Mouse (Mus musculus) kidney, embryonic 15.5 days (tissue): ENCODE measurements around the gene Mef2c. TPM values are rescaled to one million over a fixed set of nuclear protein-coding genes. Genes with fewer than 3 reads are reported as not detected.

ENCODE experiments used
- ATAC-seq: fragments of 200-750 bp; cut with Nextera tagmentation; replicated peaks from 2 replicates; pipeline ENCODE4 v1.8.0; 2017; ENCODE audit warnings: moderate TSS enrichment; ENCODE audit not compliant: low FRiP score
- H3K27ac ChIP-seq: fragments of 300-500 bp; sonication (generic); 2 replicates; pipeline ENCODE4 v1.5.1; 2015; ENCODE audit warnings: mild to moderate bottlenecking, inconsistent platforms
- H3K27me3 ChIP-seq: fragments of 300-500 bp; sonication (generic); 2 replicates; pipeline ENCODE4 v1.6.1; 2015; ENCODE audit warnings: inconsistent platforms
- H3K36me3 ChIP-seq: fragments of 300-500 bp; sonication (generic); 2 replicates; pipeline ENCODE4 v1.6.1; 2015; ENCODE audit warnings: inconsistent platforms
- H3K4me1 ChIP-seq: fragments of 300-500 bp; sonication (generic); 2 replicates; pipeline ENCODE4 v1.6.1; 2015; ENCODE audit warnings: inconsistent platforms
- H3K4me2 ChIP-seq: fragments of 300-500 bp; sonication (generic); 2 replicates; pipeline ENCODE4 v1.6.1; 2015; ENCODE audit warnings: moderate library complexity, mild to moderate bottlenecking, inconsistent platforms
- H3K4me3 ChIP-seq: fragments of 300-500 bp; sonication (generic); replicated peaks from 2 replicates; pipeline ENCODE4 v1.5.1; 2015; ENCODE audit warnings: mild to moderate bottlenecking, inconsistent platforms
- H3K9ac ChIP-seq: fragments of 300-500 bp; sonication (generic); 2 replicates; pipeline ENCODE4 v1.6.1; 2015; ENCODE audit warnings: mild to moderate bottlenecking, inconsistent platforms
- H3K9me3 ChIP-seq: fragments of 300-500 bp; sonication (generic); replicated peaks from 2 replicates; pipeline ENCODE4 v1.6.1; 2016; ENCODE audit warnings: inconsistent platforms
- WGBS: fragments of 180-500 bp; shearing (Covaris S2); methylation state at CpG from one replicate; pipeline ENCODE4 v1.1.7; 2015; ENCODE audit warnings: mixed read lengths; 5-methylcytosine and 5-hydroxymethylcytosine counted together
- polyA plus RNA-seq: library from polyadenylated mRNA; unstranded; fragments of >200 nt; fragmentation: Nextera tagmentation; extraction: Ambion mirVana; gene quantifications from 2 replicates; pipeline ENCODE4 v1.2.1, GENCODE M21; 2015

The Mef2c gene
- polyA plus RNA-seq, 1 experiment from 2014 or later, result 53.6 TPM

DNA sequence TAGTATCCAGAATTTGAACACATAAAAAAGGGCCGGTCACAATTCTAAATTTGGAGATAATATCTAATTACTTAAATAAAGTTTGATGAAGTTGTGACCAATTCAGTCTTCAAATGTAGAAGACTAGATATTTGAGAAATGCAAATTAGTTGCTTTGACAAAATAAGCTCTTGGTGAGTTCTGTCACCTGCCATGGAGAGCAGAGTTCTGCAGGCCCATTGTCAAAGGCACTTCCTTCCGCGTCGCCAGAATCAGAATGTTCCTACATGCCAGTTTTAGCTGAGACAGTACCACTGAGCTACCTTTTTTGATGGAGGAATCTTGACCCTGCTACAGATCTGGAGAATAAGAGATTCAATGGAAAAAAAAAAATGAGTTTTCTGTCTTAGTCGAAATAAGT, 77.0 kb downstream of the Mef2c start:
- H3K4me2 ChIP-seq, result no peak overlapping the region
- 81% methylated on average over 5 of the region's 5 CpGs for WGBS
- no peaks in the 10 kb centered on the region for H3K9me3 ChIP-seq
- ATAC-seq, result no peak
- H3K9ac ChIP-seq, result no peak overlapping the region
- no peaks in the 10 kb centered on the region for H3K27me3 ChIP-seq
- H3K4me3 ChIP-seq, result no peak overlapping the region
- no peaks in the 10 kb centered on the region for H3K36me3 ChIP-seq
- H3K4me1 ChIP-seq, result no peaks in the 10 kb centered on the region
- H3K27ac ChIP-seq, result no peak overlapping the region

DNA sequence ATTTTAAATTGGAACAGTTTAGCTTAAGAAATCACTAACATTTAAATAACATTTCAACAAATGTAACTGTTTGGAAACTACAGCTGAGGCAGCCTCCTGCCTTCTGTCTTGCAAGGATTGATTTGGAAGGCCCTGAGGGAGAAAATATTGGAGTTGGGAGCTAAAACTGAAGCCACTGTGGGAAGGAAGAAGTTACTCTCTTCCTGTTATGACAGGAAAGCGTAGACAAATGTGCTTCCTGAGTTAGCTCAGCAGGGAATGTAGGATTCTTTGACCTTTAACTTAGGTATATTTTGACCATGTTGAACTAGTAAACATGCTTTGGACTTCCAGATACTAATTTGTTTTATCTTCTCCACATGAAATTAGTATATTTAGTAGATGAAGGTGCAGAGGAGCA, 78.7 kb downstream of the Mef2c start:
- Histone ChIP-seq H3K27ac (no peak overlapping the region), H3K4me3 (no peak overlapping the region), H3K9ac (no peak overlapping the region), H3K27me3 (no peaks in the 10 kb centered on the region), H3K4me1 (no peaks in the 10 kb centered on the region), H3K4me2 (no peak overlapping the region), H3K36me3 (no peaks in the 10 kb centered on the region), H3K9me3 (no peaks in the 10 kb centered on the region)
- whole genome bisulfite sequencing, result 82% methylated on average over 1 of the region's 1 CpGs
- ATAC-seq, result no peak

DNA sequence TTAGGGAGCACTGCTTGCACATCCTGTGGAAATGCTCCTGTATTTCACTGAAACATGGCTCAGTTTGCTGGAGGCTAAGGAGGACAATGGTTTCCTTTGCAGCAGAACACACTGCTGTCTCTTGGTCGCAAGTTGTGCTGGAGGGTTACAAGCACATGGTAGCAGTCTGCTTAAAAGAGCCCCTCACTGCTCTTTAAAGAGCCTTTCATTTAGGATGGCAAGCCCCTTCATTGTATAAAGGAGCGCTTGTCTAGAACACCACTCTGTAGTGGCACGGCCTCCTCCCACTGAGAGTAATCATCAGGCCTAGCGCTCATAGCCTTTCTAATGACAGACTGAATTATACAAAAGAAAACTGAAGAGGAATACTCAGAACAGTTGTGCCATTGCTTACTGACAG, 80.0 kb downstream of the Mef2c start:
- Histone ChIP-seq H3K27me3 (no peaks in the 10 kb centered on the region), H3K4me3 (no peak overlapping the region), H3K4me2 (no peak overlapping the region), H3K36me3 (no peaks in the 10 kb centered on the region), H3K4me1 (no peaks in the 10 kb centered on the region), H3K9me3 (no peaks in the 10 kb centered on the region), H3K27ac (no peak overlapping the region), H3K9ac (no peak overlapping the region)
- WGBS, result 91% methylated on average over 4 of the region's 4 CpGs
- ATAC-seq, result no peak

DNA sequence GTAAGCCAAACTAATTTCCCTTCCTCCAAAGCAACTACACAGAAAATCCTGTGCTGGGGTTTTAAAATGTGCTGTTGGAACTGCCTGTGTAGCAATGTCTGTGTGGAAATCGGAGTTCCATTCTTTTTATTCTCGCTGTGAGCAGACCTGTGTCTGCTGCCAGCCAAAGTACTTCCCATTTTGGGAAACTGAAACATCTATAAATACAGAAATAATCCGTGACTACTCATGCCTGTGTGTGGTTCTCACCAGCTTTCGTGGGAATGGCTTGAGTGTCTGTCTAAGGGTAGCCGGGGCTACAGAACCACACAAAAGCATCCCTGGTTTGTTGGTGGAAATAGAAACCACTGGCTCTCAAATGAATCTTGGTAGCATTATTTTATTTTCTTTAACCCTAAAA, 81.5 kb downstream of the Mef2c start:
- Histone ChIP-seq H3K9ac (no peak overlapping the region), H3K27ac (no peak overlapping the region), H3K27me3 (no peaks in the 10 kb centered on the region), H3K4me3 (no peak overlapping the region), H3K36me3 (no peaks in the 10 kb centered on the region), H3K9me3 (no peaks in the 10 kb centered on the region), H3K4me2 (no peak overlapping the region), H3K4me1 (no peaks in the 10 kb centered on the region)
- no peak for ATAC-seq
- 84% methylated on average over 5 of the region's 5 CpGs for WGBS

GRCm38 (mm10) chr13:83588186-83588585, 84.4 kb downstream of the Mef2c start:
- H3K4me3 ChIP-seq, result no peak overlapping the region
- no peak overlapping the region for H3K27ac ChIP-seq
- no peak for ATAC-seq
- H3K9ac ChIP-seq, result no peak overlapping the region
- H3K4me2 ChIP-seq, result no peak overlapping the region
- WGBS, result 71% methylated on average over 2 of the region's 2 CpGs
- no peaks in the 10 kb centered on the region for H3K9me3 ChIP-seq
- H3K36me3 ChIP-seq, result no peaks in the 10 kb centered on the region
- H3K27me3 ChIP-seq, result no peaks in the 10 kb centered on the region
- H3K4me1 ChIP-seq, result no peaks in the 10 kb centered on the region

- no peak overlapping the region for H3K9ac ChIP-seq
- no peaks in the 10 kb centered on the region for H3K4me1 ChIP-seq
- H3K36me3 ChIP-seq, result no peaks in the 10 kb centered on the region
- 91% methylated on average over 5 of the region's 5 CpGs for WGBS
- no peaks in the 10 kb centered on the region for H3K9me3 ChIP-seq
- H3K4me3 ChIP-seq, result no peak overlapping the region
- no peak overlapping the region for H3K27ac ChIP-seq
- no peak overlapping the region for H3K4me2 ChIP-seq
- H3K27me3 ChIP-seq, result no peaks in the 10 kb centered on the region
- ATAC-seq, result no peak
These were observed 87.1 kb downstream of the Mef2c start for GRCm38 (mm10) chr13:83590886-83591285.

- WGBS, result 56% methylated on average over 1 of the region's 1 CpGs
- no peaks in the 10 kb centered on the region for H3K4me1 ChIP-seq
- H3K4me3 ChIP-seq, result no peak overlapping the region
- H3K9ac ChIP-seq, result no peak overlapping the region
- no peaks in the 10 kb centered on the region for H3K27me3 ChIP-seq
- no peak overlapping the region for H3K27ac ChIP-seq
- no peaks in the 10 kb centered on the region for H3K9me3 ChIP-seq
- H3K4me2 ChIP-seq, result no peak overlapping the region
- H3K36me3 ChIP-seq, result no peaks in the 10 kb centered on the region
- ATAC-seq, result no peak
These were observed 91.6 kb downstream of the Mef2c start for GRCm38 (mm10) chr13:83595429-83595828.

- Histone ChIP-seq H3K27me3 (no peaks in the 10 kb centered on the region), H3K4me3 (no peak overlapping the region), H3K9me3 (no peaks in the 10 kb centered on the region), H3K36me3 (no peaks in the 10 kb centered on the region), H3K27ac (no peak overlapping the region), H3K9ac (no peak overlapping the region), H3K4me2 (no peak overlapping the region), H3K4me1 (no peaks in the 10 kb centered on the region)
- no peak for ATAC-seq
- WGBS, result 63% methylated on average over 6 of the region's 6 CpGs
These were observed 93.3 kb downstream of the Mef2c start for GRCm38 (mm10) chr13:83596989-83597738.

DNA sequence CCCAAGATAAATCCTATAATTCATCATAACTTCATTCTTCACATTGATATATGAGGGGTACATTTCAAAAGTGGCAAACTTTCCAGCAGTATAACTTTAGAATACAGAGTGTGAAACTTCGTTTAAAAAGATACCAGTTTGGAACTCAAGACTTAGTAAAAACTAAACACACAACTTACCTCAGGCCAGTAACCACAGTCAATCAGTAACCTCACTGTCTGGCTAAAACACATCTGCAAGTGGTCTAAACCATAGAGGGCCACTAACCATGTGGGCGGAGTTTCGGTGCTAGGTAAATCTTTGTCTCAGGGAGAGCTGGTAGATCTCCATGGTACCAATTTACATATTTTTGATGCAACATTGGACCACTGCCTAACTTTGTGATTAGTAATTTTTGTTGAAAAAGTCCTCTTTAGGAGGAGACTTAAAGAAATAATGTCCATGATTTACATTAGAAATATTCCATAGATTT, 93.9 kb downstream of the Mef2c start:
- no peaks in the 10 kb centered on the region for H3K36me3 ChIP-seq
- H3K4me3 ChIP-seq, result no peak overlapping the region
- H3K9ac ChIP-seq, result no peak overlapping the region
- H3K4me2 ChIP-seq, result no peak overlapping the region
- no peaks in the 10 kb centered on the region for H3K4me1 ChIP-seq
- no peak overlapping the region for H3K27ac ChIP-seq
- H3K9me3 ChIP-seq, result no peaks in the 10 kb centered on the region
- 91% methylated on average over 3 of the region's 3 CpGs for WGBS
- no peaks in the 10 kb centered on the region for H3K27me3 ChIP-seq
- no peak for ATAC-seq

- Histone ChIP-seq H3K9me3 (no peaks in the 10 kb centered on the region), H3K27ac (no peak overlapping the region), H3K4me2 (no peak overlapping the region), H3K4me3 (no peak overlapping the region), H3K4me1 (no peaks in the 10 kb centered on the region), H3K36me3 (no peaks in the 10 kb centered on the region), H3K27me3 (no peaks in the 10 kb centered on the region), H3K9ac (no peak overlapping the region)
- ATAC-seq, result no peak
These were observed 96.5 kb downstream of the Mef2c start for GRCm38 (mm10) chr13:83600301-83600700.

DNA sequence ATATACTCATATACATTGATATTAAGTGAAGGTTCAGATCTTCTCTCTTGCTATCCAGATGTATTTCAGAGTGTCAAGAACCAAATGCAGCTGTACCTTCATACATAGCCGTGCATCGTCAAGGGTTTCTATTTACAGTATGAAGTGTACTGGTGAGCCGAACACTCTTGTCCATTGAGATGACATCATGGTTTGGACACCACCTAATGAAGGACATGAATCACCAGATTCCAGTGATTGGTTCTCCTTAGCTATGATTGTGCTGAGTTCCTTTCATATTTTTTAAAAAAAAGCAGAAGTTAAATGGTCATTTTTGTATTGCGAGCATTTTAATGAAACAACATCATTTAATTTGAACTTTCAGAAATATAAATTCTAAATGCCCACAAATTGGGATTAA, 97.9 kb downstream of the Mef2c start:
- H3K4me3 ChIP-seq, result no peak overlapping the region
- H3K4me2 ChIP-seq, result no peak overlapping the region
- 91% methylated on average over 4 of the region's 4 CpGs for WGBS
- ATAC-seq, result no peak
- no peak overlapping the region for H3K27ac ChIP-seq
- no peaks in the 10 kb centered on the region for H3K9me3 ChIP-seq
- no peaks in the 10 kb centered on the region for H3K27me3 ChIP-seq
- no peaks in the 10 kb centered on the region for H3K36me3 ChIP-seq
- no peaks in the 10 kb centered on the region for H3K4me1 ChIP-seq
- H3K9ac ChIP-seq, result no peak overlapping the region

- no peaks in the 10 kb centered on the region for H3K36me3 ChIP-seq
- 50% methylated on average over 7 of the region's 7 CpGs for WGBS
- 0 out of 2 replicates have a peak overlapping the region, but pooled peaks have one; percentile 60 for H3K27ac ChIP-seq
- H3K27me3 ChIP-seq, result no peaks in the 10 kb centered on the region
- no peaks in the 10 kb centered on the region for H3K9me3 ChIP-seq
- no peak overlapping the region for H3K9ac ChIP-seq
- no peak overlapping the region for H3K4me3 ChIP-seq
- H3K4me2 ChIP-seq, result no peak overlapping the region
- peaks cover 7% of the 10 kb centered on the region; the same call in 1 of the 2 replicates for H3K4me1 ChIP-seq
- peak; percentile 75 for ATAC-seq
These were observed 99.8 kb downstream of the Mef2c start for GRCm38 (mm10) chr13:83603373-83604265.
